Mouse (Mus musculus): ENCODE results near the gene Thyn1. TPM values are rescaled to one million over a fixed set of nuclear protein-coding genes. Genes with fewer than 3 reads are reported as not detected.

Gene Thyn1
- polyA plus RNA-seq, 1 experiment from 2014 or later = 154 TPM

DNA sequence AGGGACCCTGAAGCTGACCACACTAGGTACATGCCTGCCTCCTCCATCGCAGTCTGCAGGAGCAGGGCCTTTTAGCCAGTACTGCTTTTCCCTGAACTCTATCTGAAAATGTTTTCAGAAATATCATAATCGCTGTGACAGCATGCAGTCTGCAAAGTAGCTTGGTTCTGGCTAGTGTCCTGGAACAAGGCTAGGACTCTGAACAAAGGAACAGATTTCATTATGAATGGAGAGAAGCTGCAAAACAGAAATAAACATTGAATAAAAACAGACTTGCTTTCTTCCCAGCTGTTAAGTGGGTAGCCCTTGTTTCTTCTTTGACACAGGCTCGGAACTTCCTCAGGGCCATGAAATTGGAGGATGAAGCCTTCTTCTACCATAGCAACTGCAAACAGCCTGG, 5.7 kb downstream of the Thyn1 start:
- Histone ChIP-seq H3K36me3 (peaks cover 37% of the 10 kb centered on the region; the same call in 1 of the 2 replicates), H3K4me1 (replicated peaks) (peaks cover 7% of the 10 kb centered on the region; the same call in 1 of the 2 replicates), H3K9me3 (no peaks in the 10 kb centered on the region), H3K9ac (no peak overlapping the region), H3K4me2 (replicated peaks) (no peak overlapping the region), H3K27me3 (replicated peaks) (no peaks in the 10 kb centered on the region), H3K27ac (no peak overlapping the region), H3K4me3 (replicated peaks) (no peak overlapping the region)
- no peak for ATAC-seq
- 90% methylated on average over 3 of the region's 3 CpGs for WGBS

DNA sequence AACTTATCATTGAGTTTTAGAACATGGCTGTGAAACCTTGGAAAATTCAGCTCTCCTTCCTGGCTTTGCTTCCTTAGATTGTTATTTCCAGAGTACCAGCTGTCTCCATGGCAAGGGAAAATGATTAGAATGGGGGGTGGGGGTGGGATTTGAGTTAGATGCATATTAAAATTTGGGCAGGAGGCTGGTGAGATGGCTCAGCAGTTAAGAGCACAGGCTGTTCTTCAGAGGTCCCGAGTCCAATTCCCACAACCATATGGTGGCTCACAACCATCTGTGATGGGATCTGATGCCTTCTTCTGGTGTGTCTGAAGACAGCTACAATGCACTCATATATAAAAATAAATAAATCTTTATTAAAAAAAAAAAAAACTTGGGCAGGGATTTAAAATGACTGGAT, 6.4 kb downstream of the Thyn1 start:
- H3K9me3 ChIP-seq = no peaks in the 10 kb centered on the region
- no peak overlapping the region for H3K27ac ChIP-seq
- no peak for ATAC-seq
- H3K9ac ChIP-seq = no peak overlapping the region
- no peaks in the 10 kb centered on the region for H3K27me3 ChIP-seq (replicated peaks)
- peaks cover 37% of the 10 kb centered on the region; the same call in 1 of the 2 replicates for H3K36me3 ChIP-seq
- peaks cover 2% of the 10 kb centered on the region; the same call in 1 of the 2 replicates for H3K4me1 ChIP-seq (replicated peaks)
- no peak overlapping the region for H3K4me2 ChIP-seq (replicated peaks)
- H3K4me3 ChIP-seq (replicated peaks) = no peak overlapping the region
- 88% methylated on average over 1 of the region's 1 CpGs for WGBS

DNA sequence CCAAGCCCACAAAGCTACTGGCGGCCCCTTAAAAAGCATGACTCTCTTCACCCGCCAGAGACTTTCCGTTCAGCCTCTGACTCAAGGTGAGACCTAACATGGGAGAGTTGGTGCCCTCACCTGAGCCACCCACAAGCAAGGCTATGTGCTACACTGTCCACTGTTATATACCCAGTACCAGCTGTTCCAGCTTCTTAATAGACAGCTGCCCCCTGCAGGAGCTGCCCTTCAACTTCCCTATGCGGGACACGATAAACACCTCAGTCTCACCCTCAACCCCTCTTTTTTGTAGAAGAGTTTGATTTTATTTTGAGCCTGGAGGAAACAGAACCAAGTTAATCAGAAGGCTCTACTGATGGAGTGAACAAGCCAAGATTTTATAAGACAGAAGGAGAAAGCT, 7.4 kb downstream of the Thyn1 start:
- no peak overlapping the region for H3K27ac ChIP-seq
- 89% methylated on average over 5 of the region's 5 CpGs for WGBS
- ATAC-seq = no peak
- no peaks in the 10 kb centered on the region for H3K4me1 ChIP-seq (replicated peaks)
- H3K4me2 ChIP-seq (replicated peaks) = no peak overlapping the region
- H3K27me3 ChIP-seq (replicated peaks) = no peaks in the 10 kb centered on the region
- H3K4me3 ChIP-seq (replicated peaks) = no peak overlapping the region
- H3K36me3 ChIP-seq = peaks cover 40% of the 10 kb centered on the region
- H3K9ac ChIP-seq = no peak overlapping the region
- H3K9me3 ChIP-seq = no peaks in the 10 kb centered on the region

DNA sequence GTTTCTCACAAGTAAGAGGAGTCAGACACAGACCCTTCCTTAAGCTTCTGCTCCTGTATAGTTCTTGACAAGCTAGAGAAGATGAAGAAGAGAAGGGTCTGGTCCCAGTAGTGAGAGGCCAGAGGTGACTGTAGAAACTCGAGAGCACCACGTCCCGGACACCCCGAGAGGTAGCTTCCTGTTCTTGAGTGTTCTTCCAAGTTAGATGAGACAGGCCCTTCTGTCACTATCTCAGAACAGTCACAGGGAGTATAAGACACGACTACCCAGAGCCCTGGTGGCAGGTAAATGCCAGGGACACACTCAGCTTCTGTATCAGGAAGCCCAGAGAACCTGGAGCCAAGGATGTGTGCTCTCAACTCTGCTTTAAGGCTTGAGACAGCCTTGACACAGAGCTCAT, 9.7 kb downstream of the Thyn1 start:
- peaks cover 43% of the 10 kb centered on the region for H3K36me3 ChIP-seq

DNA sequence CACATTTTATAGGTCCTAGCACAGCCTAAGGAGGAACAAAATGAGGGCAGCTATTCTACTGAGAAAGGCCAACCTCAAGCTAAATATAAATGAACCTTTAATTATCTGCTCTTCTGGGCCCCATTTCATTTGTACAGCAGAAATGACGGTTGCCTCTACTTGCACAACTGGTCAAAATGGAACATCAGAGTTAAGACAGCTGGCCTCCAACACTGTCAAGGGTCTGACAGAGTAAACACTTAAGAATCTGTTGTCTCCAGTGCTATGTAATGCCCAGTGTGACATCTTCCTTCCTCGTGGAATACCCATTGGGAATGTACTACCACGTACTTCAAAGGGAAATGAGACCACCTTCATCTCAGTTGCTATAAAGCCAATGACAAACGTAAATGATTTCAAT, 12.1 kb downstream of the Thyn1 start:
- Histone ChIP-seq H3K27me3 (replicated peaks) (no peaks in the 10 kb centered on the region), H3K9ac (no peak overlapping the region), H3K4me3 (replicated peaks) (no peak overlapping the region), H3K4me1 (replicated peaks) (no peaks in the 10 kb centered on the region), H3K9me3 (no peaks in the 10 kb centered on the region), H3K4me2 (replicated peaks) (no peak overlapping the region), H3K27ac (no peak overlapping the region), H3K36me3 (peaks cover 36% of the 10 kb centered on the region)
- WGBS = 91% methylated on average over 4 of the region's 4 CpGs
- no peak for ATAC-seq

More for the DNA sequence above, 9.7 kb downstream of the Thyn1 start:
- Histone ChIP-seq H3K4me1 (replicated peaks) (no peaks in the 10 kb centered on the region), H3K9me3 (no peaks in the 10 kb centered on the region), H3K27me3 (replicated peaks) (no peaks in the 10 kb centered on the region), H3K4me2 (replicated peaks) (no peak overlapping the region), H3K27ac (no peak overlapping the region), H3K4me3 (replicated peaks) (no peak overlapping the region), H3K9ac (no peak overlapping the region)
- WGBS = 82% methylated on average over 5 of the region's 5 CpGs
- no peak for ATAC-seq

DNA sequence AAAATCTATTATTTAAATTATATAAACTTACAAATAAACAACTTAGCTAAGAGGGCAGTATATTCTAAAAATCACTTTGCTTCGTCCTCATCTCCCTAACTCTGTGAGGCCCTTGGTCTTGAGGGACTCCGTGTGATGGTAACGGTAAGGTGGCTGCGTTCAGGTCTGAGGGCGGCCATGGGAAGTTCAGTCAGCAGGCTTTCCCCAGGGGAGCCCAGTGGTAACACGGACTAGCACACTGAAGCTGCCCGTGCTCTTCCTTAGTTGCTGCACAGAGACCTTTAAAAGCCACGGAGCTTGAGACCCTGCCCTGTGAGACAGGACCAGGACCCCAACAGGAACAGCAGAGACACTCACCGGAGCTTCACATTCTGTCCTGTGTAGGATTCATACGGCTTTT, 19.5 kb downstream of the Thyn1 start:
- no peaks in the 10 kb centered on the region for H3K4me1 ChIP-seq (replicated peaks)
- no peak overlapping the region for H3K4me2 ChIP-seq (replicated peaks)
- no peaks in the 10 kb centered on the region for H3K27me3 ChIP-seq (replicated peaks)
- H3K4me3 ChIP-seq (replicated peaks) = no peak overlapping the region
- no peak overlapping the region for H3K27ac ChIP-seq
- no peaks in the 10 kb centered on the region for H3K9me3 ChIP-seq
- ATAC-seq = no peak
- 91% methylated on average over 10 of the region's 10 CpGs for WGBS
- peaks cover 14% of the 10 kb centered on the region for H3K36me3 ChIP-seq
- no peak overlapping the region for H3K9ac ChIP-seq

DNA sequence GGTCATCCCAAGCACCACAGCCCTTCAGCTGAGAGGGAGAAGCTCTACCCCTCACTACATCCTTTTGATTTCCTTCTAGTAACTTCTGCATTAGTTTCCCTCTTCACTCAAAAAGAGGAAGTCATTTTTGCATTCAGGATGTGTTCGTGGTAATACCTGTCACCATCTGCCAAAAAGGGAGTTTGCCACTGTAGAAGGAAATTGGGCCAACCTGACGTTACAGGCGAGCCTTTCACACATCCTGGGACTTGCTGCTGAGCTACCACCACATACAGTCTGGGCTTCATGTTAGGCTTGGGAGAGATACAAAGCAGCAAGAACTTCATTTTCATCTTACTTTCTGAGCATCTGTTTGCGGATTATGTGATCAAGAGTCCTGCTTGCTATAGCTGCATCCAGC, 24.2 kb downstream of the Thyn1 start:
- ATAC-seq = no peak
- Histone ChIP-seq H3K9ac (no peak overlapping the region), H3K36me3 (peaks cover 4% of the 10 kb centered on the region; the same call in 1 of the 2 replicates), H3K27ac (no peak overlapping the region), H3K4me3 (replicated peaks) (no peak overlapping the region), H3K4me2 (replicated peaks) (no peak overlapping the region), H3K4me1 (replicated peaks) (peaks cover 15% of the 10 kb centered on the region), H3K9me3 (no peaks in the 10 kb centered on the region), H3K27me3 (replicated peaks) (no peaks in the 10 kb centered on the region)
- 80% methylated on average over 4 of the region's 4 CpGs for WGBS

DNA sequence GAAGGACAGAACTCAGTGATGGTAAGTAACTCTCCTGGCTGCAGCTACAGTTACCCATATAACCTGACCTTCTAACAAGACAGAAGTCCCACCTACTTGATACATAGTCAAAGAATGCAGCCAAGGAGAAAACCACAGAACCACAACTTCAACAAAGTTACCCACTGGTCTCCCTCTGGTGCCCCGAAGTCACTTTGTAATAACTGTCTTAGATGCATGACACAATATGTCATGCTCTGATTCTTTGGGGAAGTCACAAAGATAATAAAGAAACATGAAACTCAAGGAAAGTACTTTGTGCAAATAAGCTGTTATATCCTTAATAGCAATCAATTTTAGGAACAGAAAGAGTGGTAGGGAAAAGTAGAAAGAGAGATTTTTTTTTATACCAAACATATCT, 27.2 kb downstream of the Thyn1 start:
- H3K27me3 ChIP-seq (replicated peaks) = no peaks in the 10 kb centered on the region
- 81% methylated on average over 1 of the region's 1 CpGs for WGBS
- H3K36me3 ChIP-seq = no peaks in the 10 kb centered on the region
- ATAC-seq = no peak
- H3K27ac ChIP-seq = no peak overlapping the region
- H3K9ac ChIP-seq = no peak overlapping the region
- H3K9me3 ChIP-seq = no peaks in the 10 kb centered on the region
- H3K4me2 ChIP-seq (replicated peaks) = no peak overlapping the region
- no peak overlapping the region for H3K4me3 ChIP-seq (replicated peaks)
- H3K4me1 ChIP-seq (replicated peaks) = peaks cover 24% of the 10 kb centered on the region

DNA sequence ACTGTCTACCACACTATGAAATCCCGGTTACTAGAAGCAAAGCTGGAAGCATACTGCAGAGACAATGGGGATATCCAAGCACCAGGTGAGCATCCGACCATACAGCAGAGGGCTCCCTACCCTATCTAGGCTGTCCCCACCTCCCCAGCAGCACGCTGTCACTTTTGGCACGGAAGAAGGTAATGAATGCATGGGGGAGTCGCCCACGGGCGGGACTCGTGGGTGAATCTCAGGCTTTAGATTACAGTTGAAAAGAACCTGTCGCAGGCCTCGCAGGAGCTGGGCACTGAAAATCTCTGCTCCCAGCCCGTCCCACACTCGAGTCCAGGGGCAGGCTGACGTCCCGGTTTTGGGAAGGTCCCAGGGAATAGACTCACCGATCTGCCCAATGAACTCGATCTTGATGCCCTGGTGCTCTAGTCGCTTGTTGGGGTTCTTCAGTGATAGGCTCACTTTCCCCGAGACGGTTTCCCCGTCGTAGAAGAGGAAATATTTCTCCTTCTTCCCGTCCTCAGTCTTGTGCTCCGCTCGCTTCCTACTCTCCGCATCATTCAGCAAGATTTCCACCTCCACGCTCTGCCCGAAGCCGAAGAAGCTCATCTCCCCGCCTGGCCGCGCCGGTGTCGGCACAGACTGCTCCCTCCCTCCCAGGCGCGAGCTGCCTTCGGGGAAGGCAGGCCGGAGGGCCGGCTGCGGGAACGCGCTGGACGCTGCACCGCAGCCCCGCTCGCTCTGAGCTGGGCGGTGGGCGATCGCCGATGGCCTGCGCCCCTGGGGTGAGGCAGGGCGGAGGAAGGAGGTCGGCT, 29.7 kb downstream of the Thyn1 start:
- Histone ChIP-seq H3K9me3 (no peaks in the 10 kb centered on the region), H3K4me3 (replicated peaks) (peak overlapping the region; percentile 100), H3K4me1 (replicated peaks) (peaks cover 32% of the 10 kb centered on the region), H3K9ac (peak overlapping the region; percentile 97), H3K27me3 (replicated peaks) (no peaks in the 10 kb centered on the region), H3K36me3 (no peaks in the 10 kb centered on the region), H3K4me2 (replicated peaks) (peak overlapping the region; percentile 88), H3K27ac (peak overlapping the region; percentile 91)
- peak; percentile 57 for ATAC-seq
- 0% methylated on average over 52 of the region's 52 CpGs for WGBS

DNA sequence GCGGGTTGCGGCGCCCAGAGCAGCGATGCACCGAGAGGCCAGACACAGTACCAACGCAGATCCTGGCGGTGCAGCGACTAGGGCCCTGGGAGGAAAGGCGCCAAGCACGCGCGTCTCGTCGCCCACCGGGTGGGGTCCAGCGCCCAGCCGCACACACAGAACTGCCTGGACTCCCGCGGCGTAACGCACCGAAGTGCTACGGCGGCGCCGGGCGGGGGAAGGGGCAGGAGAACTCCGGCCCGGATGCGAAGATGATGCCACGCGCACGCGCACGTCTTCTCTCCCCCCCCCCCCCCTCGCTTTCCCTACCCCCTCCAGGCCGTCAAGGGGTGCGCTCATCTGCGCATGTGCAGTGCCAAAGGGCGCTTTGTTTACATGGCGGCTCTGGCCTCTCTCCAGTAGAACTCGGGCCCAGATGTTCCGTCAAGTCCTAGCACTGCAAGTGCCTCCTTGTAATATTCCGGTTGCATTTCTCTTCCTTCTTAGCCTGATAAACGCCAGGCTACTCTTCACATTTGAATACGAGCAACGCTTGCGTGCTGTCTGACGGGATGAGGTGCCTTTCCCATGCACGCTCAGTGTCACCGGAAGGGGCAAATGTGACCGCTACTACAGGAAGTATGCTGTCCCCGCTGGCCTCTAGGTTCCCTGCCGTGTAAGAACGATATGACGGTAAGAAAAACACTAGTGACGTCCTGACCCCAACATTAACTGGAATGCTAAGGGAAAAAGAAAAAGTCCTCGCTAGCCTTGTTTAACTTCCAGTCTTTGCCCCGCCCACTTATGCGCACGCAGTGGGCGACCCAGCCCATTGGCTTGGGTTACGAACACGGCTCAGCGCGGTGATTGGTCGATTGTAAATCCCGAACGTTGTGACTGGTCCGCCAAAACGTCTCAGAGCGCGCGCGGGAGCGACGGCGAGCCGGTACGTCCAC, 30.6 kb downstream of the Thyn1 start, which contains the start of the genes Vps26b and Ncapd3:
Gene Vps26b, minus strand, starts transcription at position 238 of the 935 bp plus-strand sequence.
Gene Ncapd3, plus strand, starts transcription at position 348 of the 935 bp plus-strand sequence.
- Histone ChIP-seq H3K27me3 (replicated peaks) (no peaks in the 10 kb centered on the region), H3K9ac (peak within 1 kb of the TSS; percentile 97), H3K4me2 (replicated peaks) (peak within 1 kb of the TSS; percentile 88), H3K27ac (peak within 1 kb of the TSS; percentile 91), H3K4me1 (replicated peaks) (peaks cover 32% of the 10 kb centered on the region), H3K36me3 (no peaks in the 10 kb centered on the region), H3K9me3 (no peaks in the 10 kb centered on the region), H3K4me3 (replicated peaks) (peak within 1 kb of the TSS; percentile 100)
- WGBS = under 1% methylated on average over 70 of the region's 80 CpGs
- peak; percentile 96 for ATAC-seq

DNA sequence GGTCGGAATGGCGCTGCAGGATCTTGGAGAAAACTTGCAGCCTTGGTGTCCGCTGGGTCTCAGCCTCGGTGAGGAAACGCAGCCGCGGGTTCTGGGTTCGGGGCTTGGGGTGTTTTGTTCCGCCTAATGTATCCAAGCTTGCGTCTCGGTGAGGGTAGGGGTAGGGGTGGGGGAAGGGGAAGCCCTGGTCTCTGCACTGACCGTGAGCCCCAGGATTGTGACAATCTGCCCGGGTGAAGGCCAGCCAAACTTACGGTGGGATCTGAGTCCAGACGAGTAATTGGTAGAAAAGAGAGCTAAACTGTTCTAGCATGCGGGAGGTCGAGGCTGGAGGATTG, 31.2 kb downstream of the Thyn1 start:
- Histone ChIP-seq H3K9ac (peak overlapping the region; percentile 63), H3K36me3 (no peaks in the 10 kb centered on the region), H3K4me2 (replicated peaks) (peak overlapping the region; percentile 61), H3K4me3 (replicated peaks) (peak overlapping the region; percentile 100), H3K4me1 (replicated peaks) (peaks cover 32% of the 10 kb centered on the region), H3K27me3 (replicated peaks) (no peaks in the 10 kb centered on the region), H3K9me3 (no peaks in the 10 kb centered on the region), H3K27ac (peak overlapping the region; percentile 91)
- WGBS = under 1% methylated on average over 17 of the region's 17 CpGs
- ATAC-seq = peak; percentile 44

DNA sequence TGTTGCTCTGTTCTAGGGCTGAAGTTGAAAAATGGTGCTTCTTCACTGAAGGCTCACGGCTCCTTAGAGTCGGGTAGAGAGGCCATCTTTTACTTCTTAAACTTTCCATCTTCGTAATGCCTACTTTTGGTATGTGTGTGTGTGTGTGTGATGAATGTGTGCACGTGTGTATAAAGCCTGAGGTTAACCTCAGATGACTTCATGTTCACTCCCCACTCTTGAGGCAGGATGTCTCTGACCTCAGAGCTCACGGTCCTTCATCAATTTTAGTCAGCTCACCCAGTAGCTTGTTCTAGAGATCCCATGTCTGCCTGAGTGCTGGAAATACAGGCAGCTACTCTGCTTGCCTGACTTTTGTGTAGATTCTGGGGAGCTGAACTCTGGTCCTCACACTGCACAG, 44.4 kb downstream of the Thyn1 start:
- no peaks in the 10 kb centered on the region for H3K9me3 ChIP-seq
- no peak overlapping the region for H3K27ac ChIP-seq
- H3K27me3 ChIP-seq (replicated peaks) = no peaks in the 10 kb centered on the region
- ATAC-seq = no peak
- 86% methylated on average over 5 of the region's 5 CpGs for WGBS
- H3K9ac ChIP-seq = no peak overlapping the region
- H3K36me3 ChIP-seq = peaks cover 35% of the 10 kb centered on the region
- H3K4me2 ChIP-seq (replicated peaks) = no peak overlapping the region
- no peaks in the 10 kb centered on the region for H3K4me1 ChIP-seq (replicated peaks)
- H3K4me3 ChIP-seq (replicated peaks) = no peak overlapping the region

Data from intestine, embryonic 15.5 days (tissue).